Mouse (Mus musculus) small intestine, adult 2 months (tissue): ENCODE data around the gene Arhgap29.

ENCODE experiments used
- CTCF ChIP-seq: fragments of 200-500 bp; IDR thresholded peaks from 2 replicates; pipeline ENCODE4 v1.5.1; 2012; ENCODE audit warnings: low read depth, mild to moderate bottlenecking, control low read depth, inconsistent platforms, low read length, moderate library complexity, mixed read lengths; ENCODE audit not compliant: insufficient replicate concordance, insufficient read length; ENCODE audit errors: extremely low read depth
- POLR2A ChIP-seq: fragments of 200-500 bp; IDR thresholded peaks from 2 replicates; pipeline ENCODE4 v1.6.1; 2012; ENCODE audit warnings: low read depth, mild to moderate bottlenecking, control low read depth, inconsistent platforms, low read length, moderate library complexity

GRCm38 (mm10) chr3:121920769-121921168 lies 31.6 kb upstream of the Arhgap29 start:
- TF ChIP-seq CTCF (no peak), POLR2A (no peak)
